Mouse (Mus musculus) adrenal gland, postnatal 14 days (tissue): ENCODE measurements around the gene 4930579F01Rik. TPM values are rescaled to one million over a fixed set of nuclear protein-coding genes. Genes with fewer than 3 reads are reported as not detected.

Source experiments
- DNase-seq: peaks from one replicate; pipeline ENCODE4 v3.0.0; 2021; ENCODE audit warnings: mixed read lengths
- long read RNA-seq, 2 experiments: library from polyadenylated mRNA; stranded (forward); transcript quantifications; one replicate each; pipeline ENCODE4 v2.0.0; 2021
- total RNA-seq: library from RNA; stranded (reverse); gene quantifications from 2 replicates; pipeline ENCODE4 v1.2.3, GENCODE M21; 2021

4930579F01Rik gene
- total RNA-seq, result not detected in 2 replicates
- long read RNA-seq, experiment 1, result 0 reads
- long read RNA-seq, experiment 2, result 0 reads

DNA sequence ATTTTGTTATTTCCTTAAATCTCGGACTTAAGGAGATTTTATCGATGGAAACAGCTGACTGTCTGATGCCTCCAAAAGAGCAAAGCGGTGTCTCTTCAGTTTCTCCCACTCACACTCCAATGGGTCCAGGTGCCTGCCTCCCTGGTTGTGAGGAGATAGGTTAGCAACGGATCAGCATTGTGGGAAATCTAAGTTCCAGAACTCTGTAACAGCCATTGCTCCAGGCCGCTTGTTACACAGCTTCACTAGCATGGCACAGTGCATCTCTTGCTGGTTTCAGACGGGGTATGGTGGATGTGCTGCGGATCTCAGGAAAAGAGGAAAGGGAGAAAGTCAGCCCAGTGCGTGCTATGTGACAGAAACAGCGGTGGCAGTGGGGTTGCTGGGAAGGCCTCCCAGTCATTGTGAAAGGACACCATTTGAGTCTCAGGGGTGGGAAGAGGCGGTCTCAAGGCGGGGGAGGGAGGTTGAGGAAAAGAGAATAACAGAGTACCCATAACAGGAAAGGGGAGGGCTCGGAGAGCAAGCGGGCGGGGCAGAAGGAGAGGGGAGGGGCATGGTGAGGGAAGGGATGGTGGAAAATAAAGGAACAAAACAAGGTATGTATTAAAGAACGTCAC is at the start of gene 4930579F01Rik:
Gene 4930579F01Rik, minus strand, starts transcription at position 143 of the 620 bp plus-strand sequence.
- no peak for DNase-seq

- DNase-seq, result no peak
Observed at GRCm38 (mm10) chr3:138242933-138243332, 49.3 kb upstream of the 4930579F01Rik start.

- no peak for DNase-seq
Observed at GRCm38 (mm10) chr3:138242021-138242726, 48.5 kb upstream of the 4930579F01Rik start.

GRCm38 (mm10) chr3:138241371-138241770 is 47.7 kb upstream of the 4930579F01Rik start:
- no peak for DNase-seq

DNA sequence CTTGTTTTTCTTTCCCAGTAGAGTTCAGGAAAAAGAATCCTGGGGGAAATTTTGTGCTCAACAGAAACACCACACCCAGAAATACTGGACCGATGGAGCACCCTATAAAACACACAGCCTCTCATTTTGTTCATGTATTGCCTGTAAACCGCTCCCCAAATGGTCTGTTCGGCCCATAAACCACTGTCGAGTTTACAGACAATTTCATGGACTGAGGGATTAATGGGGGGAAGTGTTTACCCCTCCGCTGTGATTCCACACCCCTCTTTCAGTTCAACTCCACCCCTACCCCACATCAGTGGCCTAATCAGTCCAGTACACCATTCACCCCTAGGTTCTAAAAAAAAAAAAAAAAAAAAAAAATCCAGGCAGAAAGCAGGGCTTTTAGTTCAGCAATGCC is 47.3 kb upstream of the 4930579F01Rik start:
- DNase-seq, result no peak

- DNase-seq, result peak; percentile 25
Observed at GRCm38 (mm10) chr3:138240411-138240810, 46.8 kb upstream of the 4930579F01Rik start.

- DNase-seq, result no peak
Observed at GRCm38 (mm10) chr3:138239461-138239860, 45.8 kb upstream of the 4930579F01Rik start.

DNA sequence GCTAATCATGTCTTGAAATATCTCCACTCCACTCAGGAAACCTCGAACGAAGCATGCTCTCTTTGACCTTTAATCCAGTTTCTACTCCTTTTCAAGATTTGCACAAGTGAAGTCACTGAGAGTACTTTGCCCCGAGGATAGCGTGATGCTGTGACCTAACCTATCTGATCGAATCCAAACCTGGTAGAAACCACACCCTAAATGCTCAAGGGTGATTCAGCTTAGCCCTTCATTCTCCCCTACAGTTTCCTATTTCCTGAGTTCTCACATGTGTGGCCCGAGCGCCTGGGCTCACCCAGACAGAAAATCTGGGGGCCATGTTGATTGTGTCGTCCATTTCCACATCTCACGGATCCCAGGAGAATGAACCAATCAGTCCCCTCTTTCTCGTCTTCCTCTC is 44.4 kb upstream of the 4930579F01Rik start:
- no peak for DNase-seq

DNA sequence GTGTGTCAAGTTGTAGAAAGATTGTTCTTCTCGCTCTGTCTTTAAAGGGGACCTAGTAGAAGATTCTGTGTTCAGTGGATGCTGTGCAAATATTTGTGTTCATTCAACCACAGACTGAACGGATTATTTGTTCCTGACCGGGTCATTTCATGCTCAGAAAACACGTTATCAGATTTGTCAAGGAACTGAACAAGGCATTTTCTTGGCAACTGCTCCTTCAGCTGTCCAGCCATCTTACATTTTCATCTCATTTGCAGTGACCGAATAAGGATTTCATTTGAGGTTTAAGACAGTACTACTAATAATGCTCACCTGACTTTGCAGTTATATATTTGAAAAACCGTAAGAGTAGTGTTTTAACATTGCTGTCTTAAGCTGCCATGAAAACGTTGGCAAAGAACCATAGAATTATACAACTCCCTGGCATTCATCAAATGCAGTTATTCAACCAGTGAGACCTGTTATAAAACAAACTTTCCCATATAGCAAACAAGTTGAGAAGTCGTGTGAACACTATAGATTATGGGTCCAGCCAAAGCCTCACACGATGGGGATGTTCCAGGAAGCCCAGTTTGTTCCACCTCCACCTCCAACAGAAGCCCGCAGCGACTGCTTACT is 43.0 kb upstream of the 4930579F01Rik start:
- DNase-seq, result no peak

DNA sequence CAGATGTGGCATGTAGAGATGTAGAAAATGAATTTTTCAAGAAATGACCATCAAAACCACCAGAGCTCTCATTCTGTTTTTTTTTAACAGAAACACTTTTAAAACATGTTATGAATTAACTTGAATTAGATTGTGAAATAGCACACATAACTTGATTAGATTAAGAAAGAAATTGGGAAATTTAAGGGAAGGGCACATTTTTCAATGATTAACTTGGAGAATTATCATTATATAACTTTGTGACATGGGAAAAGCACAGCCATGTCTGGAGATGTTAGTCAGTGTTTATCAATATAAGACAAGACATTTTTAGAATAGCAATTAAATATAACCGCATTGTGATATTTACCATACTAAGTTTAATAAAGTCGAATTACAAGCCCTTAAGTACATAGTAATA is 37.9 kb upstream of the 4930579F01Rik start:
- no peak for DNase-seq

DNA sequence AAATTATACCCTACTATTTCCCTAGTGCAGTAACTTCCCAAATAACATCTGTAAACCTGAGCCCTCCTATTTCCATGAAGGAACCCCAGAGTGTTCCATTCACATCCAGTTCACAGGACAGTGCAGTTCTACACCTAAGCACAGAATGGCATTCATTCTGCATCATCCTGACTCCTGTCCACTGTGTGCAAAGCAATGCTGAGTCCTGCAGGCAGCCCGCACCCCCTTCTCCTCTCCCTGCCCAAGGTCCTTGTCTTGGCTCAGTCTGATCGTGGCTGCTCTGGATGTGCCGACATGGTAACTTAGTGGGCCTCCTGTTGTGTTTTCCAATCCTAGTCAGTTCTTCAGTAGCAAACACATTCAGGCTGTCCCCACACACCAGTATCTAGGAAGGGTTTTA is 36.6 kb upstream of the 4930579F01Rik start:
- peak; percentile 77 for DNase-seq

- no peak for DNase-seq
Observed at GRCm38 (mm10) chr3:138229448-138229847, 35.8 kb upstream of the 4930579F01Rik start.

- DNase-seq, result no peak
Observed at GRCm38 (mm10) chr3:138227782-138228181, 34.2 kb upstream of the 4930579F01Rik start.

GRCm38 (mm10) chr3:138227082-138227481 is 33.5 kb upstream of the 4930579F01Rik start:
- no peak for DNase-seq

GRCm38 (mm10) chr3:138226476-138226875 is 32.9 kb upstream of the 4930579F01Rik start:
- DNase-seq, result no peak

DNA sequence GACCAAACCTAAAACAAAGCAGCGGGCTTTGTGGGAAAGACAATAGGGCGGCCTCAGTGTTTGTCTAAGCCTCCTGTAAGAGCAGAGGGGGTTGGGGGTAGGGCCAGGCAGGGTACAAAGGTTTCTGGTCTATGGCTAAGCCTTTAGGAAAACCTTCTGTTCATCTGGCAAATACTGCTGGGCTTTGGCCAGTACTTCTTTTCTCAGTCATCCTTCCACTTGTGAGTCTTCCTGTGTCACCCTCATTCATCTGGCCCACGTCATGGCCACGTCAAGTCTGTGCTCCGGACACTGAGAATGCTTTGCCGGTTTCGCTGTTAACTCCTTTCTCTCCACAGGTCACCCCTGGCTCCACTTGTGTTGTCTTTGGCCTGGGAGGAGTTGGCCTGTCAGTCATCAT is 32.2 kb upstream of the 4930579F01Rik start:
- DNase-seq, result peak; percentile 68

- no peak for DNase-seq
Observed at GRCm38 (mm10) chr3:138225331-138225730, 31.7 kb upstream of the 4930579F01Rik start.

GRCm38 (mm10) chr3:138224363-138224954 is 30.8 kb upstream of the 4930579F01Rik start:
- DNase-seq, result no peak

GRCm38 (mm10) chr3:138222952-138223351 is 29.3 kb upstream of the 4930579F01Rik start:
- DNase-seq, result peak; percentile 86

DNA sequence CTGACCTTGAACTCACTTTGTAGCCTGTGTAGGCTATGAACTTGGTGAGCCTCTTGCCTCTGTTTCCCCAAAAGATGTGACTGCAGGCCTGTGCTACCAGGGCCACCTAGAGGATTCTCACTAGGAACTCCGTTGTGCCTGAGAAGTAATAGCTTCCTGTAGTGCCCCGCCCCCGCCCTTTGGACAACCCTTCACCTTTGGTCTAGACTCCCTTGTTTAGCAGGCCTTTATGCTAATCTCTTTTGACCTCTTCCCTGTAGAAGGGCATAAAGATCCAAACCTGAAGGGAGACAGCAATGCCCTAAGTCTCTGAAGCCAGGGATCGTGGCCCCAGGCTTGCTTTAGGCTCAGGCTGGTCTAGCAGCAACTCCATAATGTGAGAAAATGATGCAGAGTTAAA is 28.9 kb upstream of the 4930579F01Rik start:
- no peak for DNase-seq

- DNase-seq, result no peak
Observed at GRCm38 (mm10) chr3:138221116-138221515, 27.5 kb upstream of the 4930579F01Rik start.

DNA sequence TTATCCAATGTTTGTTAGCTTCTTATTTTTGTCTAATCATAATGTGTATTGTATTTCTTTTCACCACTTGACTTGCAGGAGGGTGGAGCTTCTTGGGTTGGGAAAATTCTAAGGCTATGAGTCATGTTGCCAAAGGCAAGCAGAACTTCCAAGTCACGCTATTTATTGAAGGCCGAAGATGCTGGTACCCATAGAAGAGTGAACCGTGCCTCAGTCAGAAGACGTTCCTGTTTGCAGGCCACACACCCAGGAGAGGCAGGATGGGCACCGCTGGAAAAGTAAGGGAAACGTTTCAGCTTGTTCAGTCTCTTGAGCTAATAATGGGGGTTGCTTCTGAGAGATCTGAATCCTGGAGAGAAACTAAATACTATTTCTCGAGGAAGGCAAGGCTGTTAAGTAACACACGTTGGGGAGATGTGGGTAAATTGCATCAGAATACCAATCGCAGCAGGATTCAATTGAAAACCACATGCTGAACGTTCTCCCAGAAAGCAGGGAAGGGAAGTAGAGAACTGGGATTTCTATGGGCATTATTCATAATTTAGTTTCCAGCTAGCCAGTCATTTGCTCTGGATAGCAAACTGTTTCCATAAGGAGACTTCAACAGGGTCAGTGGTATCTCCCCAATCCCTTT is 24.1 kb upstream of the 4930579F01Rik start, which contains the start of gene Adh7:
Gene Adh7, plus strand, starts transcription at position 130 of the 634 bp plus-strand sequence.
- DNase-seq, result no peak
